Mouse (Mus musculus) megakaryocyte, adult 5-6 weeks (primary cell): ENCODE measurements around the gene Ipp. TPM values are rescaled to one million over a fixed set of nuclear protein-coding genes. Genes with fewer than 3 reads are reported as not detected.

Experiments
- ATAC-seq: 2 replicates; pipeline ENCODE4 v1.8.0; 2016; ENCODE audit warnings: mild to moderate bottlenecking, inconsistent platforms; ENCODE audit not compliant: poor library complexity, severe bottlenecking
- total RNA-seq, 2 experiments: library from RNA; stranded (forward) in 1 of 2; stranded (reverse) in 1 of 2; fragments of 153-499, 151-499 nt in 1 of 2; fragments of 221-1000, 200-1000 nt in 1 of 2; gene quantifications; 2 replicates each; pipeline versions ENCODE4 v1.2.3 to v1.2.4; 2015 to 2017

Ipp gene
- 5.8 and 7.5 TPM in 2 replicates for total RNA-seq (2015)
- total RNA-seq (2017): 10.2 and 10.8 TPM in 2 replicates

GRCm38 (mm10) chr4:116507425-116508218, at the start of gene Ipp:
Gene Ipp (plus strand): TSS chr4:116507549.
- ATAC-seq: peak; percentile 97

GRCm38 (mm10) chr4:116461943-116462342, 45.4 kb upstream of the Ipp start:
- ATAC-seq: no peak

DNA sequence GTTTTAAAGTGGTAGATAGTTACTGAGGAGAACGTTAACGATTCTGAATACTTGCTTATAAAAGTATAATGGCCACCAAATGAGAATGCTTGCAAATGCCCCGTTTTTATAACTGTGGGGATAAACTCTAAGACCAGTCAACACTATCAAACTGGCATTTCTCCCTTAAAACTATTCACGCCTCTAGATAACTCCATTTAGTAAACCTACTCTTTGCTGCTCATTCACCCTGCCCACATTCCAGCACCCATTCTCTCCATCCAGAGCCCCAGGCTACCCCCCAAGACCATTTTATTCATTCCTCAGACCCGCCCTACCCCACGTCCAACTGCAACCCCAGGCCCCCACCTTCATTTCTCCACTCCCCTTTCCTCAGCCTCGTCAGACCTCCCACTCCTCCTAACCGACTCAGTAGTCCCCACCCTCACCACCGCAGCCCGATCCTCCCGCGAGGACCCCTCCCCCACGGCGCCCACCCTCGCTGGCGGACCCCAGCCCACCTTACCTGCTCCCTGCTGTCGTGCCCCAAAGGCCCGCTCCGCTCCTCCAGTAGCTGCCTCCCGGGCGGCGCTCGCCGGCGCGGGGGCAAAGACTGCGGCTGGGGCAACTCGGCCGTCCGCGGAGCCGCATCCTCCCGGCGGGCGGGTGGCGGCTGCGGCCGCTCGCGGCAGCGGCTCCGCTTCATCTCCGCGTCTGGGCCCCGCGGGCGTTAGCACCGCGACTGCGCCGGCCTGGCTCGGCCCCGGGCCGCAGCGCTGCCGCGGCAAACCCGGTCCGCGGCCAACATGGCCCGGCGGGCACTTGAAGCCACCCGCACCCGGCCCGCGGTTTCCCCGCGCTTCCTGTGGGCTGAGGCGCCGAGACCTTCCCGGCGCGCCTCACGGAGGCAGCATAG, 43.9 kb upstream of the Ipp start:
- ATAC-seq: peak; percentile 24

GRCm38 (mm10) chr4:116464126-116464981, 43.0 kb upstream of the Ipp start, which contains the start of gene Mast2:
Gene Mast2 (minus strand): TSS chr4:116464183.
- peak; percentile 94 for ATAC-seq

DNA sequence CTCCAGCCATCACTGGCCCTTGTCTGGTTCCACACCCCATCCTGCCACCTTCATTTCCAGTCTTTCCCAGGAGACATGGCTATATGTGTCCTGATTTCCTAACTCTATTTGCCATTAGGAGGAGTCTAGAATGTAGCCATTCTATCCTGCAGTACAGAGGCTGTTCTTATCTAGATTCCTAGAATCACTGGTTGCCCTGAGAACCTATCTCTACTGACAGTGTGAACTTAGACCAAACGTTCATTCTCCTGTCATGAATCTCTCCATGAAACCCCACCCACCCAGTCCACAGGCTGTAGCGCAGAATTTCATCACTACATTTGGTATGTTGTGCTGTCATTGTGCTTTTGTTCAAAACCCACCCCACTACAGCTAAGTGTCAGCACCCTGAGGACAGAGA, 26.0 kb upstream of the Ipp start:
- ATAC-seq: no peak

- no peak for ATAC-seq
Measured at GRCm38 (mm10) chr4:116483476-116483875, 23.9 kb upstream of the Ipp start.

DNA sequence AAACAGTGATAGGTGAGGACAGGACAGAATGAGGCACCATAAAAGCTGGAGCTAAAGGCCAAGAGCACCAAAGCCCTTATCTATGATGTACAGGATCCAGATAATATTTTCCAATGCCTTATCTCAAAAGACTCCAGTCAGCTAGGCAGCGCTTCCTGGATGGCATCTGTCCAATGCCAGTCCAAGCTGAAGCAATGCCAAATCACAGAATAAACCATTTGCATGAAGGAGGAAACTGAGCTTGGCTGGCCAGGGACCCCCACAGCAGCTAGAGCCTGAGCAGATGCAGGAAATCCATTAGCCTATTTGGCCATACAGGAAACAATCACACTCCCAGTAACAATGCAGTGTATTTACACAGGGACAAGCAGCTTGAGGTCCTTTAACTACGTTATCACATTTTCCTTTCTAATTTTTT, 16.2 kb upstream of the Ipp start:
- ATAC-seq: no peak

- ATAC-seq: no peak
Measured at GRCm38 (mm10) chr4:116491886-116492285, 15.5 kb upstream of the Ipp start.

DNA sequence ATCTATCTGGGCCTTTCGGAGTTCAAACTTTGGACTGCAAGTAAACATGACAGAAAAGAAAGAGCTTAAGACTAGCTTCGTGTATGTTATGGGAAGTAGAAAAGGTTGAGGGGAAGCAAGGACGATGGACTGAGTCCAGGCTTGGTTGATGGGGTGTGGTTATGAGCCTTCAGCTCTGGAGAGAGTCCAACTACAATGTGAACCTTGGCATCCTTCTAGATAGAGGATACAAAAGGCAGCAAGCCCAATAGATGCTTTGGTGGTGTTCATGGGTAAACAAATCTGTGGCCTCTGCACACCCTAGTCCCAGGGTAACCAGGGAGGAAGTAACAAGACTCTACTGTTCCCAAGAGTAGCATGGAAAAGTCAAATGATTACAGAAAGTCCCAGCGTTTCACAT, 14.9 kb upstream of the Ipp start:
- no peak for ATAC-seq

- ATAC-seq: no peak
Measured at GRCm38 (mm10) chr4:116493646-116494045, 13.7 kb upstream of the Ipp start.

- no peak for ATAC-seq
Measured at GRCm38 (mm10) chr4:116499978-116500377, 7.4 kb upstream of the Ipp start.

DNA sequence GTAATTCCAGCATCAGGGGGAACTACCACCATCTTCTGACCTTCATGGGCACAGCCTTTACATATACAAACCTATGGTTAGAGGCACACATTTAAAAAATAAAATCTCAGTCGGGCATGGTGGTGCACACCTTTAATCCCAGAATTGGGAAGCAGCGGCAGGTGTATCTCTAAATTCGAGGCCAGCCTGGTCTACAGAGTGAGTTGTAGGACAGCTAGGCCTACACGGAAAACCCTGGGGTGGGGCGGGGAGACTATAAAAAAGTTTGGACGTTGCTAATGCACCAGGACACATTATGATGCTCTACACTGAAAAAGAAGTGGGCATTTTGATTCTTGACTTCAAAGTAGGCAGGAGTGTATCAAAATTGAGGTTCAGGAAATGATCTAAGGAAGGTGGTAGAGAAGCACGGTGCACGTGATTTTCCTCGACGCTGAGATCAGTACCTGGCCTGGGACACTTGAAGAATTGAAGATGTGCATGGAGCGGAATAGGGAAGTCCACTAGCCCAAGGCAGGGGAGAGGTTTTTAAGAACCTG, 394 bp upstream of the Ipp start:
- no peak for ATAC-seq

DNA sequence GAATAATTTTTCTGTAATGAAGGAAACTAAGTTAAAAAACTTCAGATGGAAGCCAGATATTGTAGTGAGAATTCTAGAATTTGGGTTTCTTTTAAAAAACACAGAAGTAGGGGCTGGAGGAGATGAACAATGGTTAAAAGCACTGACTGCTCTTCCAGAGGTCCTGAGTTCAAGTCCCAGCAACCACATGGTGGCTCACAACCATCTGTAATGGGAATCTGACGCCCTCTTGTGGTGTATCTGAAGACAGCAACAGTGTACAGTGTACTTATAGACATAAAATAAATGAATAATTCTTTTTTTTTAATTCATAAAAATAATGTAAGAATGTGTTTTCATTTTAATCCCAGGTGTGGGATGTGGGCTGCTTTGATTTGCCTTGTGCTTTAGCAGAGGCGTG, 23.8 kb downstream of the Ipp start:
- ATAC-seq: no peak

DNA sequence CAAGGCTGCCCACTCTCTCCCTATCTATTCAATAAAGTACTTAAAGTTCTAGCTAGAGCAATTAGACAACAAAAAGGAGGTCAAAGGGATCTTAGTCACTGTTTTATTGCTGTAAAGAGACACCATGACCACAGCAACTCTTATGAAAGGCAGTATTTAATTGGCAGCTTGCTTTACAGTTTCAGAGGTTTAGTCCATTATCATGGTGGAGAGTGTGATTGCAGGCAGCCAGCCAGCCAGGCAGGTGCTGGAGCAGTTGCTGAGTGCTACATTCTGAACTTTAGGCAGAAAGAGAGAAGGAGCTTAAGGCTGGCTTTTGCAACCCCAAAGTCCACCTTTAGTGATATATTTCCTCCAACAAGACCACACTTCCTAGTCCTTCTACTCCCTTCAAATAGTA, 29.0 kb downstream of the Ipp start:
- no peak for ATAC-seq

DNA sequence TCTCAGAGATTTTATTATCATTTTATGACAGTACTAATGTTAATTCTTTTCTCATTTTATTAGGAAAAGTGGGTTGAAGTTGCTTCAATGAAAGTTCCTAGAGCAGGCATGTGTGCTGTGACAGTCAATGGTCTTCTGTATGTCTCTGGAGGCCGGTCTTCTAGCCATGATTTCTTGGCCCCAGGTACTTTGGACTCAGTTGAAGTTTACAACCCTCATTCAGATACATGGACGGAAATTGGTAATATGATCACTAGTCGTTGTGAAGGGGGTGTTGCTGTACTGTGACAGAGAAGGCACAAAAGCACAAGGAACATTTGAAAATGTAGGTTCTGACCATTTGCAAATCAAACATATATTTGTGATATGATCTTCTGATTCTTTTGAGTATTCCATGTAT, 30.4 kb downstream of the Ipp start:
- no peak for ATAC-seq

- ATAC-seq: no peak
Measured at GRCm38 (mm10) chr4:116550432-116550831, 43.1 kb downstream of the Ipp start.

DNA sequence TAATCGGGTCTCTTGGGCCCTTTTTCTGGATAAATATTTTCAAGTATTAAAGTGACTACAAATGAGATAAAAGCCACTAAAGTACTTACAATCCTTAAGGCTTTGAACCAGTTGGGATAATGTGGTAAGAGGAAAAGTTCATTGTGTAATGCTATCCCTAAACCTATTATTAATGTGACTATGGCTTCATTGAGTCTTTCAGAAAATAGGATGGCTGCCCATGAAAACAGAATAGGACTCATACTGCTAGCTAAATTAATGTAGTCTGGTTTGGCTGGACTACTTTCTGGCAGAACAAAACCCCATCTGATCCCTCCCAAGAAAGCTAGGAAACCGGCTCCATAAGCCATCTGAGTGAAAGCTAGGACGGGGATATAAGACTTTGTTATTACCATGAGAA, 45.7 kb downstream of the Ipp start:
- no peak for ATAC-seq

GRCm38 (mm10) chr4:116555413-116556300, 48.3 kb downstream of the Ipp start, which contains the start of gene Tmem69:
Gene Tmem69 (minus strand): TSS chr4:116555936.
- 0 out of 2 replicates have a peak, but pooled peaks have one; percentile 5 for ATAC-seq

- peak; percentile 79 for ATAC-seq
Measured at GRCm38 (mm10) chr4:116556561-116557305, 49.4 kb downstream of the Ipp start.
